Mouse (Mus musculus): ENCODE data around the gene Rc3h1. TPM values are rescaled to one million over a fixed set of nuclear protein-coding genes. Genes with fewer than 3 reads are reported as not detected.
A peak's percentile ranks its signal among the peaks of the same experiment; 100 is the strongest.
"Not testable (repeated sequence)": the region's sequence is repeated elsewhere in the genome, so short reads cannot be mapped to it uniquely, and the experiment has no call there.

Rc3h1 gene
- polyA plus RNA-seq, 1 experiment from 2014 or later: 2.6 TPM

- no peak within 1 kb of the TSS for H3K4me2 ChIP-seq (ENCODE audit: low read depth, low read length)
- H3K4me1 ChIP-seq (ENCODE audit: insufficient read depth): peaks cover 12% of the 10 kb centered on the region
- no peaks in the 10 kb centered on the region for H3K9me3 ChIP-seq (ENCODE audit: low read length)
- no peaks in the 10 kb centered on the region for H3K36me3 ChIP-seq (replicated peaks; ENCODE audit: insufficient read depth, low read length)
- WGBS (ENCODE audit: insufficient replicate concordance): 63% methylated on average over 4 of the region's 4 CpGs
- no peak within 1 kb of the TSS for H3K4me3 ChIP-seq (ENCODE audit: low read depth, low read length)
- no peak within 1 kb of the TSS for H3K9ac ChIP-seq (replicated peaks)
- ATAC-seq (peak; percentile 61), DNase-seq (no peak)
- no peaks in the 10 kb centered on the region for H3K27me3 ChIP-seq (ENCODE audit: insufficient read depth, low read length)
- H3K27ac ChIP-seq (ENCODE audit: low read depth): peak within 1 kb of the TSS; percentile 79
- TF ChIP-seq CTCF (IDR thresholded peaks at IDR 0.05; ENCODE audit: low read depth): no peak
- peak; percentile 41; the same call in 1 of the 2 replicates for TF ChIP-seq EP300 (IDR thresholded peaks at IDR 0.05; ENCODE audit: low read depth)
Measured at GRCm38 (mm10) chr1:160978071-160978735, 72.0 kb downstream of the Rc3h1 start, which contains the start of gene Serpinc1. Gene Serpinc1 (plus strand): TSS chr1:160978585.

- ATAC-seq (no peak), DNase-seq (no peak)
- TF ChIP-seq EP300 (IDR thresholded peaks at IDR 0.05; ENCODE audit: low read depth) (no peak), CTCF (IDR thresholded peaks at IDR 0.05; ENCODE audit: low read depth) (no peak)
- Histone ChIP-seq H3K4me3 (ENCODE audit: low read depth, low read length) (no peak overlapping the region), H3K27me3 (ENCODE audit: insufficient read depth, low read length) (no peaks in the 10 kb centered on the region), H3K36me3 (replicated peaks; ENCODE audit: insufficient read depth, low read length) (no peaks in the 10 kb centered on the region), H3K4me1 (ENCODE audit: insufficient read depth) (peaks cover 13% of the 10 kb centered on the region), H3K27ac (ENCODE audit: low read depth) (peak overlapping the region; percentile 79), H3K9me3 (ENCODE audit: low read length) (no peaks in the 10 kb centered on the region), H3K9ac (replicated peaks) (no peak overlapping the region), H3K4me2 (ENCODE audit: low read depth, low read length) (no peak overlapping the region)
- 54% methylated on average over 5 of the region's 5 CpGs for WGBS (ENCODE audit: insufficient replicate concordance)
Measured at GRCm38 (mm10) chr1:160980021-160980420, 73.8 kb downstream of the Rc3h1 start.

- no peak for TF ChIP-seq CTCF (IDR thresholded peaks at IDR 0.05; ENCODE audit: low read depth)
- no peak for TF ChIP-seq EP300 (IDR thresholded peaks at IDR 0.05; ENCODE audit: low read depth)
- peak; percentile 79 for ATAC-seq
- Histone ChIP-seq H3K4me2 (ENCODE audit: low read depth, low read length) (no peak overlapping the region), H3K4me1 (ENCODE audit: insufficient read depth) (peaks cover 15% of the 10 kb centered on the region), H3K4me3 (ENCODE audit: low read depth, low read length) (no peak overlapping the region), H3K27ac (ENCODE audit: low read depth) (peak overlapping the region; percentile 79), H3K9me3 (ENCODE audit: low read length) (no peaks in the 10 kb centered on the region), H3K9ac (replicated peaks) (no peak overlapping the region), H3K36me3 (replicated peaks; ENCODE audit: insufficient read depth, low read length) (no peaks in the 10 kb centered on the region), H3K27me3 (ENCODE audit: insufficient read depth, low read length) (no peaks in the 10 kb centered on the region)
- WGBS (ENCODE audit: insufficient replicate concordance): 57% methylated on average over 8 of the region's 8 CpGs
- DNase-seq: no peak
Measured at GRCm38 (mm10) chr1:160980537-160981234, 74.5 kb downstream of the Rc3h1 start.

DNA sequence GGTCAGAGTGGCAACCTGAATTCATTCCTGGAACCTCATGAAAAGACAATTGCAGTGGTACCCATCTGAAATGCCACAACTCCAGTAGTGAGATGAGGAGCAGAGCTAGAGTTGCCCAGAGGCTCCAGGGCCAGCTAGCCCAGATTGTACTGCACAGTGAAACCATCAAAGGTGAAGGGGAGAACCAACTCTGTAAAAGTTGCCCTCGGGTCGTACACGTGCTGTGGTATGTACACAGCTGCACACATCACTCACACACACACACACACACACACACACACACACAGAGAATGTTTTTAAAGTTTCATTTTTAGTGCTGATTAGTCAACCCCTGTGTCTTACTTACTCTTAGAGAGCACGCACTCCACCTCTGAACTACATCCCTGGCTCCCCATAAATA is 75.1 kb downstream of the Rc3h1 start:
- Histone ChIP-seq H3K27ac (ENCODE audit: low read depth) (peak overlapping the region; percentile 79), H3K27me3 (ENCODE audit: insufficient read depth, low read length) (no peaks in the 10 kb centered on the region), H3K9me3 (ENCODE audit: low read length) (no peaks in the 10 kb centered on the region), H3K4me2 (ENCODE audit: low read depth, low read length) (no peak overlapping the region), H3K4me3 (ENCODE audit: low read depth, low read length) (no peak overlapping the region), H3K4me1 (ENCODE audit: insufficient read depth) (peaks cover 16% of the 10 kb centered on the region), H3K9ac (replicated peaks) (no peak overlapping the region), H3K36me3 (replicated peaks; ENCODE audit: insufficient read depth, low read length) (no peaks in the 10 kb centered on the region)
- 69% methylated on average over 4 of the region's 4 CpGs for WGBS (ENCODE audit: insufficient replicate concordance)
- no peak for DNase-seq
- TF ChIP-seq EP300 (IDR thresholded peaks at IDR 0.05; ENCODE audit: low read depth) (no peak), CTCF (IDR thresholded peaks at IDR 0.05; ENCODE audit: low read depth) (no peak)
- peak; percentile 55 for ATAC-seq

GRCm38 (mm10) chr1:160982887-160983286 is 76.7 kb downstream of the Rc3h1 start:
- Histone ChIP-seq H3K27me3 (ENCODE audit: insufficient read depth, low read length) (no peaks in the 10 kb centered on the region), H3K4me3 (ENCODE audit: low read depth, low read length) (no peak overlapping the region), H3K4me1 (ENCODE audit: insufficient read depth) (peaks cover 16% of the 10 kb centered on the region), H3K9ac (replicated peaks) (no peak overlapping the region), H3K4me2 (ENCODE audit: low read depth, low read length) (no peak overlapping the region), H3K9me3 (ENCODE audit: low read length) (no peaks in the 10 kb centered on the region), H3K36me3 (replicated peaks; ENCODE audit: insufficient read depth, low read length) (no peaks in the 10 kb centered on the region), H3K27ac (ENCODE audit: low read depth) (0 out of 2 replicates have a peak overlapping the region, but pooled peaks have one; percentile 53)
- 60% methylated on average over 3 of the region's 3 CpGs for WGBS (ENCODE audit: insufficient replicate concordance)
- DNase-seq: no peak
- TF ChIP-seq EP300 (IDR thresholded peaks at IDR 0.05; ENCODE audit: low read depth) (no peak), CTCF (IDR thresholded peaks at IDR 0.05; ENCODE audit: low read depth) (no peak)
- ATAC-seq: no peak

GRCm38 (mm10) chr1:160984731-160985130 is 78.5 kb downstream of the Rc3h1 start:
- H3K36me3 ChIP-seq (replicated peaks; ENCODE audit: insufficient read depth, low read length); H3K4me3 ChIP-seq (ENCODE audit: low read depth, low read length); H3K9ac ChIP-seq (replicated peaks); DNase-seq; H3K4me2 ChIP-seq (ENCODE audit: low read depth, low read length); H3K27me3 ChIP-seq (ENCODE audit: insufficient read depth, low read length); ATAC-seq; H3K9me3 ChIP-seq (ENCODE audit: low read length); H3K27ac ChIP-seq (ENCODE audit: low read depth): not testable (repeated sequence)
- 64% methylated on average over 1 of the region's 1 CpGs for WGBS (ENCODE audit: insufficient replicate concordance)
- peaks cover 11% of the 10 kb centered on the region for H3K4me1 ChIP-seq (ENCODE audit: insufficient read depth)
